Mouse (Mus musculus) kidney, adult 2 months (tissue): ENCODE results near the gene Esrra.

Experiments used
- CTCF ChIP-seq: fragments of 200-500 bp; conservative IDR thresholded peaks from 2 replicates; pipeline ENCODE4 v1.5.1; 2011; ENCODE audit warnings: low read depth, mild to moderate bottlenecking, control low read depth, low read length, moderate library complexity, mixed read lengths; ENCODE audit not compliant: insufficient read depth, insufficient read length
- POLR2A ChIP-seq: fragments of 200-500 bp; IDR thresholded peaks from one replicate; pipeline ENCODE4 v1.6.1; 2011; ENCODE audit warnings: low read depth, low read length, control low read depth

DNA sequence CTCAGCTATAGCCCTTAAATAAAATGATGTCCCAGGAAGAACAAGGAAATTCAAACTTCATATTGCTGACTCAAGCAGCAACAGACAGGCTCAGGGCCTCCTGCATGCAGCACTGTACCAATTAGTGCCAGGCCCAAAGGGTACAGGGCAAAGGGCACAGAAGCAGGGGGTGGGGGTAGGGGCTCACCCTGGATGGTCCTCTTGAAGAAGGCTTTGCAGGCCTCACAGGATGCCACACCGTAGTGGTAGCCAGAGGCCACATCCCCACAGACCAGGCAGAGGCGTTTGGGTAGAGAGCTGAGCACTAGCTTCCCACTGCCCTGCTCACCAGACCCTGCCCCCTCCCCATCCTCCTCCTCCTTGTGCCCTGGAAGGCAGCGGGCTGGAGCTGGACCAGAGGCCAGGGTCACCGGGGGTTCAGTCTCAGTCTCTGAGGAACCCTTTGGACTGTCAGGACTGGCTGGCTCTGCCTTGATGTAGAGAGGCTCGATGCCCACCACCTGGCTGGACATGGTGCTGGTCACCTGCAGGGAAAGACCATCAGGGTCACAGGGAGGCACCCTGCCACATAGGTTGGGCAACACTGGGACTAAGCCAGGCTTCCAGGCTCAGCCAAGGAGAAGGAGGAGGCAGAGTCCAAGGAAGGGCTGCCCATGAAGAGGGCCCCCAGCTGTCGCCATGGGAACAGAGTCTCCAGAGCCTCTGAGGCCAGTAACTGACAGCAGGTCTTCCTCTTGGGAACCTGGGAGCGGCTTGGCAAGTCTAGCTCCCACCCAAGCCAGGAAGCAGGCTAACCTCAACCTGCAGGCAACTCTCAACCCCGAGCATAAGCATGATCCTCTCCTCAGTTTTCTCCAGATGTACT is 1.5 kb downstream of the Esrra start:
- TF ChIP-seq POLR2A (peak; percentile 4), CTCF (no peak)
